Mouse (Mus musculus): ENCODE results near the gene Fam104a. TPM values are rescaled to one million over a fixed set of nuclear protein-coding genes. Genes with fewer than 3 reads are reported as not detected.

Fam104a gene
- polyA plus RNA-seq, 1 experiment from 2014 or later = 51.8 TPM

GRCm38 (mm10) chr11:113680954-113681353 is 3.0 kb downstream of the Fam104a start:
- Histone ChIP-seq H3K36me3 (peaks cover 18% of the 10 kb centered on the region), H3K27ac (0 out of 2 replicates have a peak overlapping the region, but pooled peaks have one; percentile 7), H3K4me2 (no peak overlapping the region), H3K4me3 (replicated peaks) (no peak overlapping the region), H3K4me1 (replicated peaks) (peaks cover 41% of the 10 kb centered on the region), H3K9me3 (no peaks in the 10 kb centered on the region), H3K27me3 (no peaks in the 10 kb centered on the region), H3K9ac (replicated peaks) (0 out of 2 replicates have a peak overlapping the region, but pooled peaks have one; percentile 23)
- ATAC-seq (ENCODE audit: insufficient number of reproducible peaks, insufficient read depth, low FRiP score, low TSS enrichment, low read depth) = no peak
- WGBS = 85% methylated on average over 2 of the region's 2 CpGs

- Histone ChIP-seq H3K27me3 (no peaks in the 10 kb centered on the region), H3K9ac (replicated peaks) (no peak overlapping the region), H3K27ac (no peak overlapping the region), H3K4me3 (replicated peaks) (no peak overlapping the region), H3K4me2 (no peak overlapping the region), H3K4me1 (replicated peaks) (peaks cover 29% of the 10 kb centered on the region), H3K9me3 (no peaks in the 10 kb centered on the region), H3K36me3 (peaks cover 43% of the 10 kb centered on the region)
- ATAC-seq (ENCODE audit: insufficient number of reproducible peaks, insufficient read depth, low FRiP score, low TSS enrichment, low read depth) = no peak
- 89% methylated on average over 8 of the region's 8 CpGs for WGBS
These were observed 5.6 kb downstream of the Fam104a start for GRCm38 (mm10) chr11:113678373-113678772.

GRCm38 (mm10) chr11:113677378-113677777 is 6.6 kb downstream of the Fam104a start:
- Histone ChIP-seq H3K9ac (replicated peaks) (no peak overlapping the region), H3K9me3 (no peaks in the 10 kb centered on the region), H3K4me1 (replicated peaks) (peaks cover 24% of the 10 kb centered on the region), H3K36me3 (peaks cover 53% of the 10 kb centered on the region), H3K27ac (0 out of 2 replicates have a peak overlapping the region, but pooled peaks have one; percentile 50), H3K4me3 (replicated peaks) (no peak overlapping the region), H3K27me3 (no peaks in the 10 kb centered on the region), H3K4me2 (no peak overlapping the region)
- no peak for ATAC-seq (ENCODE audit: insufficient number of reproducible peaks, insufficient read depth, low FRiP score, low TSS enrichment, low read depth)
- 100% methylated on average over 2 of the region's 2 CpGs for WGBS

- Histone ChIP-seq H3K4me3 (replicated peaks) (no peak overlapping the region), H3K27me3 (no peaks in the 10 kb centered on the region), H3K4me2 (no peak overlapping the region), H3K36me3 (peaks cover 59% of the 10 kb centered on the region), H3K4me1 (replicated peaks) (peaks cover 19% of the 10 kb centered on the region), H3K27ac (0 out of 2 replicates have a peak overlapping the region, but pooled peaks have one; percentile 50), H3K9me3 (no peaks in the 10 kb centered on the region), H3K9ac (replicated peaks) (no peak overlapping the region)
- 67% methylated on average over 2 of the region's 2 CpGs for WGBS
- ATAC-seq (ENCODE audit: insufficient number of reproducible peaks, insufficient read depth, low FRiP score, low TSS enrichment, low read depth) = no peak
These were observed 7.1 kb downstream of the Fam104a start for GRCm38 (mm10) chr11:113676847-113677246.

GRCm38 (mm10) chr11:113674595-113674994 is 9.4 kb downstream of the Fam104a start:
- ATAC-seq (ENCODE audit: insufficient number of reproducible peaks, insufficient read depth, low FRiP score, low TSS enrichment, low read depth) = no peak
- Histone ChIP-seq H3K4me3 (replicated peaks) (no peak overlapping the region), H3K9me3 (no peaks in the 10 kb centered on the region), H3K9ac (replicated peaks) (no peak overlapping the region), H3K27me3 (no peaks in the 10 kb centered on the region), H3K27ac (no peak overlapping the region), H3K4me1 (replicated peaks) (peaks cover 11% of the 10 kb centered on the region), H3K4me2 (no peak overlapping the region), H3K36me3 (peaks cover 78% of the 10 kb centered on the region)
- WGBS = 91% methylated on average over 5 of the region's 5 CpGs

GRCm38 (mm10) chr11:113673614-113674013 is 10.3 kb downstream of the Fam104a start:
- 92% methylated on average over 4 of the region's 4 CpGs for WGBS
- H3K27me3 ChIP-seq = no peaks in the 10 kb centered on the region
- H3K36me3 ChIP-seq = peaks cover 87% of the 10 kb centered on the region
- H3K9me3 ChIP-seq = no peaks in the 10 kb centered on the region
- no peak overlapping the region for H3K27ac ChIP-seq
- H3K4me3 ChIP-seq (replicated peaks) = no peak overlapping the region
- ATAC-seq (ENCODE audit: insufficient number of reproducible peaks, insufficient read depth, low FRiP score, low TSS enrichment, low read depth) = no peak
- H3K9ac ChIP-seq (replicated peaks) = no peak overlapping the region
- peaks cover 11% of the 10 kb centered on the region for H3K4me1 ChIP-seq (replicated peaks)
- no peak overlapping the region for H3K4me2 ChIP-seq

- peaks cover 86% of the 10 kb centered on the region for H3K36me3 ChIP-seq
These were observed 14.2 kb downstream of the Fam104a start for GRCm38 (mm10) chr11:113669711-113670110.

GRCm38 (mm10) chr11:113668857-113669256 is 15.1 kb downstream of the Fam104a start:
- H3K27ac ChIP-seq = no peak overlapping the region
- no peaks in the 10 kb centered on the region for H3K9me3 ChIP-seq
- H3K27me3 ChIP-seq = no peaks in the 10 kb centered on the region
- peaks cover 19% of the 10 kb centered on the region for H3K4me1 ChIP-seq (replicated peaks)
- H3K9ac ChIP-seq (replicated peaks) = no peak overlapping the region
- H3K4me3 ChIP-seq (replicated peaks) = no peak overlapping the region
- H3K4me2 ChIP-seq = no peak overlapping the region
- ATAC-seq (ENCODE audit: insufficient number of reproducible peaks, insufficient read depth, low FRiP score, low TSS enrichment, low read depth) = no peak
- H3K36me3 ChIP-seq = peaks cover 84% of the 10 kb centered on the region
- 93% methylated on average over 5 of the region's 5 CpGs for WGBS

More at GRCm38 (mm10) chr11:113669711-113670110, 14.2 kb downstream of the Fam104a start:
- ATAC-seq (ENCODE audit: insufficient number of reproducible peaks, insufficient read depth, low FRiP score, low TSS enrichment, low read depth) = no peak
- H3K27me3 ChIP-seq = no peaks in the 10 kb centered on the region
- H3K4me1 ChIP-seq (replicated peaks) = peaks cover 19% of the 10 kb centered on the region
- 84% methylated on average over 4 of the region's 4 CpGs for WGBS
- no peak overlapping the region for H3K4me3 ChIP-seq (replicated peaks)
- H3K9me3 ChIP-seq = no peaks in the 10 kb centered on the region
- H3K9ac ChIP-seq (replicated peaks) = no peak overlapping the region
- H3K4me2 ChIP-seq = no peak overlapping the region
- no peak overlapping the region for H3K27ac ChIP-seq

- Histone ChIP-seq H3K27ac (0 out of 2 replicates have a peak overlapping the region, but pooled peaks have one; percentile 4), H3K9ac (replicated peaks) (no peak overlapping the region), H3K27me3 (no peaks in the 10 kb centered on the region), H3K4me2 (no peak overlapping the region), H3K4me1 (replicated peaks) (peaks cover 19% of the 10 kb centered on the region), H3K36me3 (peaks cover 84% of the 10 kb centered on the region), H3K9me3 (no peaks in the 10 kb centered on the region), H3K4me3 (replicated peaks) (no peak overlapping the region)
- no peak for ATAC-seq (ENCODE audit: insufficient number of reproducible peaks, insufficient read depth, low FRiP score, low TSS enrichment, low read depth)
- whole genome bisulfite sequencing = 87% methylated on average over 4 of the region's 4 CpGs
These were observed 16.3 kb downstream of the Fam104a start for GRCm38 (mm10) chr11:113667704-113668103.

- Histone ChIP-seq H3K4me1 (replicated peaks) (peaks cover 19% of the 10 kb centered on the region), H3K27ac (0 out of 2 replicates have a peak overlapping the region, but pooled peaks have one; percentile 4), H3K27me3 (no peaks in the 10 kb centered on the region), H3K9ac (replicated peaks) (no peak overlapping the region), H3K4me3 (replicated peaks) (no peak overlapping the region), H3K4me2 (no peak overlapping the region), H3K9me3 (no peaks in the 10 kb centered on the region), H3K36me3 (peaks cover 84% of the 10 kb centered on the region)
- ATAC-seq (ENCODE audit: insufficient number of reproducible peaks, insufficient read depth, low FRiP score, low TSS enrichment, low read depth) = no peak
- 68% methylated on average over 2 of the region's 2 CpGs for WGBS
These were observed 16.8 kb downstream of the Fam104a start for GRCm38 (mm10) chr11:113667122-113667521.

- ATAC-seq (ENCODE audit: insufficient number of reproducible peaks, insufficient read depth, low FRiP score, low TSS enrichment, low read depth) = no peak
- Histone ChIP-seq H3K27me3 (no peaks in the 10 kb centered on the region), H3K27ac (no peak overlapping the region), H3K9ac (replicated peaks) (no peak overlapping the region), H3K4me3 (replicated peaks) (no peak overlapping the region), H3K4me1 (replicated peaks) (peaks cover 19% of the 10 kb centered on the region), H3K9me3 (no peaks in the 10 kb centered on the region), H3K36me3 (peaks cover 84% of the 10 kb centered on the region), H3K4me2 (no peak overlapping the region)
- WGBS = 55% methylated on average over 10 of the region's 10 CpGs
These were observed 17.3 kb downstream of the Fam104a start for GRCm38 (mm10) chr11:113666648-113667047.

- Histone ChIP-seq H3K27me3 (no peaks in the 10 kb centered on the region), H3K4me2 (no peak overlapping the region), H3K27ac (no peak overlapping the region), H3K4me3 (replicated peaks) (no peak overlapping the region), H3K36me3 (peaks cover 84% of the 10 kb centered on the region), H3K9me3 (no peaks in the 10 kb centered on the region), H3K9ac (replicated peaks) (no peak overlapping the region), H3K4me1 (replicated peaks) (peaks cover 19% of the 10 kb centered on the region)
- 72% methylated on average over 6 of the region's 6 CpGs for WGBS
- ATAC-seq (ENCODE audit: insufficient number of reproducible peaks, insufficient read depth, low FRiP score, low TSS enrichment, low read depth) = no peak
These were observed 17.8 kb downstream of the Fam104a start for GRCm38 (mm10) chr11:113666205-113666604.
